Mouse (Mus musculus): ENCODE data around the gene Osbp2. TPM values are rescaled to one million over a fixed set of nuclear protein-coding genes. Genes with fewer than 3 reads are reported as not detected.

Osbp2 gene
- polyA plus RNA-seq, 1 experiment from 2014 or later, result 1.3 TPM

GRCm38 (mm10) chr11:3684723-3685430, 178.8 kb downstream of the Osbp2 start:
- Histone ChIP-seq H3K27me3 (ENCODE audit: insufficient read depth, low read length) (no peaks in the 10 kb centered on the region), H3K4me1 (replicated peaks; ENCODE audit: insufficient read depth, low read length) (no peaks in the 10 kb centered on the region), H3K36me3 (ENCODE audit: insufficient read depth, low read length) (peaks cover 73% of the 10 kb centered on the region), H3K9ac (ENCODE audit: low read depth, low read length) (no peak overlapping the region), H3K4me3 (replicated peaks; ENCODE audit: low read depth, low read length) (no peak overlapping the region), H3K4me2 (ENCODE audit: low read length) (no peak overlapping the region), H3K9me3 (replicated peaks; ENCODE audit: low read length) (no peaks in the 10 kb centered on the region), H3K27ac (no peak overlapping the region)
- no peak for TF ChIP-seq CTCF (IDR thresholded peaks at IDR 0.05; ENCODE audit: low read depth)
- ATAC-seq (replicated peaks; ENCODE audit: low FRiP score, low read depth) (no peak), DNase-seq (ENCODE audit: low spot score) (peak; percentile 24)
- WGBS, result 79% methylated on average over 5 of the region's 5 CpGs

DNA sequence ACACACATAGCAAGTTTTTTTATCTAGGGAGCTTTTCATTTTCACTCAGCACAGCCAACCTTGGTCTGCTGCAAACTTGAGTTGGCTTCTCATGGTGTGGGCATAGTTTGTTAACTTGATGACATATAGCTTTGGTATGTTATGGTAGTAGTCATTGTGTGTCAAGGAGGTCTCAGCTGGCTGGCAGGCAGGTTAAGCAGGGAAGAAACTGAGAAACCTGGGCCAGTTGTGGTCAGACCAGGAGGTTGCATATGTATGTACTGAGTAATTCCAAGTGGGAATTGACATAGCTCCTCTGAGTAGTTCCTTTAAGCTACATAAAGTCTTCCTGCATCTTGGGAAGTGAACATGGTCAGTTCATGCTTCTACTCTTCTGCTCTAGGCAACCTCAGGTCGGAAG, 179.5 kb downstream of the Osbp2 start:
- no peak overlapping the region for H3K9ac ChIP-seq (ENCODE audit: low read depth, low read length)
- no peak for TF ChIP-seq CTCF (IDR thresholded peaks at IDR 0.05; ENCODE audit: low read depth)
- 94% methylated on average over 1 of the region's 1 CpGs for WGBS

GRCm38 (mm10) chr11:3683696-3684095, 180.0 kb downstream of the Osbp2 start:
- ATAC-seq (replicated peaks; ENCODE audit: low FRiP score, low read depth) (no peak), DNase-seq (ENCODE audit: low spot score) (no peak)
- Histone ChIP-seq H3K9me3 (replicated peaks; ENCODE audit: low read length) (no peaks in the 10 kb centered on the region), H3K36me3 (ENCODE audit: insufficient read depth, low read length) (peaks cover 71% of the 10 kb centered on the region), H3K4me3 (replicated peaks; ENCODE audit: low read depth, low read length) (no peak overlapping the region), H3K9ac (ENCODE audit: low read depth, low read length) (no peak overlapping the region), H3K27me3 (ENCODE audit: insufficient read depth, low read length) (no peaks in the 10 kb centered on the region), H3K27ac (no peak overlapping the region), H3K4me2 (ENCODE audit: low read length) (no peak overlapping the region), H3K4me1 (replicated peaks; ENCODE audit: insufficient read depth, low read length) (no peaks in the 10 kb centered on the region)
- no peak for TF ChIP-seq CTCF (IDR thresholded peaks at IDR 0.05; ENCODE audit: low read depth)
- WGBS, result 94% methylated on average over 11 of the region's 11 CpGs

More for the DNA sequence above, 179.5 kb downstream of the Osbp2 start:
- Histone ChIP-seq H3K9me3 (replicated peaks; ENCODE audit: low read length) (no peaks in the 10 kb centered on the region), H3K27me3 (ENCODE audit: insufficient read depth, low read length) (no peaks in the 10 kb centered on the region), H3K4me3 (replicated peaks; ENCODE audit: low read depth, low read length) (no peak overlapping the region), H3K36me3 (ENCODE audit: insufficient read depth, low read length) (peaks cover 72% of the 10 kb centered on the region), H3K27ac (no peak overlapping the region), H3K4me1 (replicated peaks; ENCODE audit: insufficient read depth, low read length) (no peaks in the 10 kb centered on the region), H3K4me2 (ENCODE audit: low read length) (no peak overlapping the region)
- ATAC-seq (replicated peaks; ENCODE audit: low FRiP score, low read depth) (no peak), DNase-seq (ENCODE audit: low spot score) (no peak)

DNA sequence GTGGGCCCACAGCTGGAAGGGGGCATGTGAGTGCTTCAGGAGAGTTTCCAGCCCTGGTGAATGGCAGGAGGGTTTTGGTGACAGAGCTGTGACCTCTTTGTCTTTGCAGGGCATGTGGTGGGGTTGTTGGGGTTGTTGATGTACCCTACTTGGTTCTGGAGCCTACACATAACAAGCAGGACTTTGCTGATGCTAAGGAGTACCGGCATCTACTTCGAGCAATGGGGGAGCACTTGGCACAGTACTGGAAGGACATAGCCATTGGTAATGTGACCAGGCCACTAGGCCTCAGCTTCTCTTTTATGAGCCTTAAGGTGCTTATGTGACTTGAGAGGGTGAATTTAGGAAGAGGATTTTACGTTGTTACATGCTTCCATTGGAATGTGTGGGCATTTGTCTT, 183.9 kb downstream of the Osbp2 start:
- Histone ChIP-seq H3K9me3 (replicated peaks; ENCODE audit: low read length) (no peaks in the 10 kb centered on the region), H3K4me3 (replicated peaks; ENCODE audit: low read depth, low read length) (no peak overlapping the region), H3K36me3 (ENCODE audit: insufficient read depth, low read length) (peaks cover 71% of the 10 kb centered on the region), H3K27ac (no peak overlapping the region), H3K4me1 (replicated peaks; ENCODE audit: insufficient read depth, low read length) (no peaks in the 10 kb centered on the region), H3K27me3 (ENCODE audit: insufficient read depth, low read length) (no peaks in the 10 kb centered on the region), H3K4me2 (ENCODE audit: low read length) (no peak overlapping the region), H3K9ac (ENCODE audit: low read depth, low read length) (no peak overlapping the region)
- TF ChIP-seq CTCF (IDR thresholded peaks at IDR 0.05; ENCODE audit: low read depth), result no peak
- DNase-seq (ENCODE audit: low spot score), result no peak
- ATAC-seq (replicated peaks; ENCODE audit: low FRiP score, low read depth), result no peak
- 94% methylated on average over 3 of the region's 3 CpGs for WGBS

DNA sequence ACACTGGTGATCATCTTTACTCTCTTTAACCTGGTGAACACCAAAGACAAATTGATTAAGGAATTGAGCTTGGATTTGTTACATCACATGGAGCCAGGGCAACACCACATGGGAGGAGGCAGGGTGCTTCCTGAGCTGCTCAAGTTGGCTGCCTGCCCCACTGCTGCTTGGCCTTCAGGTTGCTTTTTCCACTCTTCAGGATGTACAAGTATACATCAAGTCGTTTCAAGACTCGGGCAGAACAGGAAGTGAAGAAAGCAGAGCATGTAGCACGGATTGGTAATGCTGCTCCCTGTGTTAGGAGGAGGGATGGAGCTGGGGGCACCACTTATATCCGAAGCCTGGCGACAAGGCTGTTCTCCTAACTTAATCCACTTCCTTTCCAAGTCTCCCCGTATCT, 186.5 kb downstream of the Osbp2 start:
- Histone ChIP-seq H3K36me3 (ENCODE audit: insufficient read depth, low read length) (peaks cover 80% of the 10 kb centered on the region), H3K27ac (no peak overlapping the region), H3K27me3 (ENCODE audit: insufficient read depth, low read length) (no peaks in the 10 kb centered on the region), H3K4me1 (replicated peaks; ENCODE audit: insufficient read depth, low read length) (no peaks in the 10 kb centered on the region), H3K9me3 (replicated peaks; ENCODE audit: low read length) (no peaks in the 10 kb centered on the region), H3K9ac (ENCODE audit: low read depth, low read length) (no peak overlapping the region), H3K4me2 (ENCODE audit: low read length) (no peak overlapping the region), H3K4me3 (replicated peaks; ENCODE audit: low read depth, low read length) (no peak overlapping the region)
- ATAC-seq (replicated peaks; ENCODE audit: low FRiP score, low read depth) (no peak), DNase-seq (ENCODE audit: low spot score) (peak; percentile 22)
- TF ChIP-seq CTCF (IDR thresholded peaks at IDR 0.05; ENCODE audit: low read depth), result no peak
- WGBS, result 71% methylated on average over 6 of the region's 6 CpGs

DNA sequence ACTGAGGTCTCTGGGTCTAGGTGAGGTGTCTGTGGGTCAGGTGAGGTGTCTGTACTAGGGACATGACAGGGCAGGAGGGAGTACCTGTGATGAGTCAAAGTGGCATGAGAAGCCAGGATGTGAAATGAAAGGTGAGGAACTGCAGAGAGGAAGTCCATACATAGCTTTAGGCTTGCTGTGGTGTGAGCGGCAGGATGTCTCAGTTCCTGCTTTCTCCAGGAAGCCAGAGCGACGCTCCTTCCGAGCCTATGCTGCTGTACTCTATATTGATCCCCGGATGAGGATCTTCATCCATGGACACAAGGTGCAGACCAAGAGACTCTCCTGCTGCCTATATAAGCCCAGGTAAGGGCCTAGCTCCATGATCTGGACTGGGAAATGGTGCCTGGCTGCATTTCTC, 187.3 kb downstream of the Osbp2 start:
- H3K36me3 ChIP-seq (ENCODE audit: insufficient read depth, low read length), result peaks cover 84% of the 10 kb centered on the region
- H3K4me2 ChIP-seq (ENCODE audit: low read length), result no peak overlapping the region
- no peaks in the 10 kb centered on the region for H3K27me3 ChIP-seq (ENCODE audit: insufficient read depth, low read length)
- ATAC-seq (replicated peaks; ENCODE audit: low FRiP score, low read depth) (no peak), DNase-seq (ENCODE audit: low spot score) (no peak)
- TF ChIP-seq CTCF (IDR thresholded peaks at IDR 0.05; ENCODE audit: low read depth), result no peak
- no peaks in the 10 kb centered on the region for H3K9me3 ChIP-seq (replicated peaks; ENCODE audit: low read length)
- 94% methylated on average over 5 of the region's 5 CpGs for WGBS
- H3K27ac ChIP-seq, result no peak overlapping the region
- no peak overlapping the region for H3K9ac ChIP-seq (ENCODE audit: low read depth, low read length)
- H3K4me1 ChIP-seq (replicated peaks; ENCODE audit: insufficient read depth, low read length), result no peaks in the 10 kb centered on the region
- no peak overlapping the region for H3K4me3 ChIP-seq (replicated peaks; ENCODE audit: low read depth, low read length)

DNA sequence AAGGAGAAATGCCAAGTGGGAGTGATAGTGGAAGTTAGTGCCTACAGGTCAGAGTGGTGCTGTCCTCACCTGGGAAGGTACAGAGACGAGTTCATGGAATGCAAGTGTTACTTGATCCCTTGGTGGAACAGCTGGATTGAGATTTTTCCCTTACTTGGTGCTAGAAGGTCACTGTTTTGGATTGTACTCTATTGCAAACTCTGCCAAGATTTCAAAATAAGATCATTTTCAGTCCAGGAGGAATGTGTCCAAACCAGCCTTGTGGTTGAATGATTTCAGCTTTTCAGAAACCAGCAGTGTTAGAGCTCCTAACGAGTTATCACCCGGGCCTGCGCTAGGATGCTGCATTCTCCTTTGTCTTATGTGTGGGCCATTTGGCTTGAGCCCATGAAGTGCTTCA, 189.2 kb downstream of the Osbp2 start:
- DNase-seq (ENCODE audit: low spot score), result no peak
- TF ChIP-seq CTCF (IDR thresholded peaks at IDR 0.05; ENCODE audit: low read depth), result no peak
- Histone ChIP-seq H3K9me3 (replicated peaks; ENCODE audit: low read length) (no peaks in the 10 kb centered on the region), H3K4me3 (replicated peaks; ENCODE audit: low read depth, low read length) (no peak overlapping the region), H3K36me3 (ENCODE audit: insufficient read depth, low read length) (peaks cover 75% of the 10 kb centered on the region), H3K27me3 (ENCODE audit: insufficient read depth, low read length) (no peaks in the 10 kb centered on the region), H3K4me2 (ENCODE audit: low read length) (no peak overlapping the region), H3K9ac (ENCODE audit: low read depth, low read length) (no peak overlapping the region), H3K27ac (no peak overlapping the region), H3K4me1 (replicated peaks; ENCODE audit: insufficient read depth, low read length) (no peaks in the 10 kb centered on the region)
- ATAC-seq (replicated peaks; ENCODE audit: low FRiP score, low read depth), result no peak
- WGBS, result 83% methylated on average over 4 of the region's 4 CpGs

Data from kidney, postnatal 0 days (tissue).